Mouse (Mus musculus): ENCODE data around the gene Dnaic1.

Dnaic1 gene

DNA sequence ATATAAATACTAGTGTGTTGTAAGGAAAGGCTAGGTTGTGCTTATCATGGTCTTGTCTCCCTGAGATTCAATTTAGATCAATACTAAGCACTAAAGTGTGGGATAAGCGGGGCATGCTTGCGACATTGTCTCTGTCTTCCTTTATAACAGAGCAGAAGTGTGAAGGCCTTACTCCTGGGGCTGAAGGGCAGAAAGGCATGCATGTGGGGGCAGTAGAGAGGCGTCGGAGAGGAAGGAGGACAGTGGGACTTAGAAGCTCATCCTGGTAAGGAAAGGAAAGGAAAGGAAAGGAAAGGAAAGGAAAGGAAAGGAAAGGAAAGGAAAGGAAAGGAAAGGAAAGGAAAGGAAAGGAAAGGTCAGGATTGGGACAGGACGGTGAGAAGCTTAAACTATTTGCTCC is 1.9 kb downstream of the Dnaic1 start:
- DNase-seq (ENCODE audit: low spot score in 2 of 2) = no peak

DNA sequence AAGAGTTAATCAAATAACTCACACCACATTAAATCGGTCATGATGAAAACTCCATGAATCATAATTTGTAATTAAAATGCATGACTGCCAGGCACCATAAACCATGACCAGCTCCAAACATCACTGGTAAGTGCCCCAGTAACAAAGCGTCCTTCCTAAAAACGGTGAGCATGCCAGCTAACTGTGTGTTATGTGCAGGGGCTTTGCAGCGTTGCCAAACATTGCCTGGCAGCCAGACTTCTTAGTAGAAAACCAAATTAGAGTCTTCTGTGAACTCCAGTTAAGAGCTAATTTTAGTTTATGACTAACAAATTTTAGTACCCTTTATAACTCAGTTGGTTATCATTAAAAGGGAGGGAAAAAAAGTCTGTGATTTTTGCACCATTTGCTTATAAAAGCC is 3.9 kb downstream of the Dnaic1 start:
- DNase-seq (ENCODE audit: low spot score in 2 of 2) = no peak

DNA sequence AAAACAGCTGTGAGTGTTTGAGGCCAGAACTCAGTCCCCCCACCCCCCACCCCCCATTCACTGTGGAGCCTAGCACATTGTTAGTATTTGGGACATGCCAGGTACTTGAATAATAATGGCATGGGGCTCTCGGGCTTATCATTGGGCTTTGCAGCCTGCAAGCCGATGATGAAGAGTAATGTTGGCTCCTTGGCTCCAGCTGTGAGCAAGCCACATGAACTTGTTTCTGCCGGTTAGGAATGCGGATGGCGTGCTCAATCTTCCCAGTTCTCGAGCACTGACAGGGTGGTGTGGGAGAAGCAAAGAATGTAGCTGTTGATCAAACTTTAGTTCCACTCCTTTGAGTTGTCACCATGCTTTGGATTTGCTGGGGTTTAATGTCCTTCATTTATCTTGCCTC is 6.3 kb downstream of the Dnaic1 start:
- DNase-seq (ENCODE audit: low spot score in 2 of 2) = no peak

DNA sequence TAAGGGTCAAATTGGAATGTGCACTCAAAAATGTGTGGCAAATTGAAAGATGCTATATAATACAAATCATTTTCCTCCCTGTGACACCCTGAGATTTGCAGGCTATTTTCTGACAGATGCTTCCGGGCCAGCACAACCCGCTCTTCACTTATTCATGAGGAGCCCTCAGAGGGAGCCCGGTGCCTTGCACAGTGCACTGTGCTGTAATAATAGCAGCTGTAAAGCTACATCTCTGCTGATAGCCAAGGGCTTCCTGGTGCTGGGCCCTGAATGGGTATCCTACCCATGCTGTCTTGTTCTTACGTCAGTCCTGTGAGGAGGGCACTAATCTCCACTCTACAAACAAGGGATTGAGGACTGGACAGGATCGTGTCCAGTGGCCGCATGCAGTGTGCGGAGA is 13.8 kb downstream of the Dnaic1 start:
- no peak for DNase-seq (ENCODE audit: low spot score in 2 of 2)

DNA sequence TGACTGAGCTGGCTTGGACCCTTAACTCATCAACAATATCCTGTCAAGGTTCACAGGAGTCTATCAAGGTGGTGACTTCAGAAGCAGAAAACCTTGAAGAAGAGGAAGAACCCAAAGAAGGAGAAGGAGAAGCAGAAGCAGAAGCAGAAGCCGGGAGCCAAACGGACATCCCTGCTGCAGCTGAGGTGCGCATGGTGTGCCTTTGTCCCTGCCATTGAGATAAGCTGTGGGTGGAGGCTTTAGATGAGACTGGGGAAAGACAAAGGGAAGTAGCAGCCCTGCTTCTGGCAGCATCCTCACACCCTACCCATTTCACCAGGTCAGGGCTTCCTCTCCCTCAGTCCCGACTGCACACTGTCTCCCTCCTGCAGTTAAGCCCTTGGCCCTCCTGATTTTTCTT is 33.2 kb downstream of the Dnaic1 start:
- DNase-seq (ENCODE audit: low spot score in 2 of 2) = no peak

DNA sequence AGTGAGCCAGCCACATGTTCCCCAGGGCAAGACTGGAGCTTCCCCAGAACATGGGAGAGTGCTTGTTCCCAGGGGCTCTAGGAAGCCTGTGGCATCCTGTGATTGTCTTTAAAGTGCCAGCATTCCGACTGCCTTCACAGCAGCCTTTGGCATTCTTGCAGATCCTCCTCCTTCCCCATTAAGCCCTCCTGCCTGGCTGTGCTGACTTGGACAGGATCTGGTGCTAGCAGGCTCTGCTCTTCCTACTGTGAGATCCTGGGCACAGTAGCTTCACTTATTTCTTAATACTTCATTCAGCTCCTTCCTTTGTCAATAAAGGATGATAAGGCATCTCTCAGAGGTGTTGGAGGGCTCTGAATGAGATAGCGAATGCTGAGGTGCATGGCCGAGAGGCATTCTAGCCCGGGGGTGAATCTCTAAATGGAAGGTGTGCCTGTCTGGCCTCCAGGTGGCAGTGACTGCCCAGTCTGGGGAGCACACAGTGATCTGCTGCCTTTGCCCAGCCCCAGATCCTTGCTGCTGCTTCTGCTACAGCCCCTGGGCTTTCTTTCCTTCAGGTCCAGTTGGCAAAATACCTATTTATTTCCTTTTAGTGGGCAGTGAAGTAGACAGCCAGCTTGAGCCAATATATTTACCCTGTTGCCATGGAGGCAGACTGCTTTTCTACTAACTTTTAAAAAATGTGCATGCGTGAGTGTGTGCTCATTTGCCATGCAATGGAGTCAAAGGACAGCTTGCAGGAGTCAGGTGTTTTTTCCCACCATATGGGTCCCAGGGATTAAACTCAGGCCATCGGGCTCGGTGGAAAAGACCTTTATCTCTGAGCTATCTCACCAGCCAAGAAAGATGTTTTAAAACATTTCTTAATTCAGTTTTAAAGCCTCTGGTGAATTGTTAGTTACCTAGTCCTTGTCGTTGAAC is 35.2 kb downstream of the Dnaic1 start:
- no peak for DNase-seq (ENCODE audit: low spot score in 2 of 2)

DNA sequence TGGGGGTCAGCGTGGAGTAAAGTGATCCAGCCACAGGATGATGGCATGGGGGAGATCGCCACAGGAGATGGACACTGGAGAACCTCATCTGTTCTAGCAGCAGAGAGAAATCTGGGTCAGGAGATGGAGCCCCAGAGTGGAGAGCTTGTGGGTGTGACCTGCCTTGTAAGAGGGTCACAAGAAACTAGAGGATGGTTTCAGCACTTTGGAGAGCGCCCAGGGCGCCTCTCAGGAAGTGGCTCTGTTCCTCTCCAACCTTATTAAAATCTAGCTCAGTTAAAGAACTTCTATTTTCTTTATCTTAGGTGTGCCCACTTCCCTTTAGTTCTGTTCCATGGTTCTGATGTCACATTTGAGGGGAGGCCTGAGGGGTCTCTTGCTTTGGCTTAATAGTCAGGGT is 37.2 kb downstream of the Dnaic1 start:
- DNase-seq (ENCODE audit: low spot score in 2 of 2) = no peak

DNA sequence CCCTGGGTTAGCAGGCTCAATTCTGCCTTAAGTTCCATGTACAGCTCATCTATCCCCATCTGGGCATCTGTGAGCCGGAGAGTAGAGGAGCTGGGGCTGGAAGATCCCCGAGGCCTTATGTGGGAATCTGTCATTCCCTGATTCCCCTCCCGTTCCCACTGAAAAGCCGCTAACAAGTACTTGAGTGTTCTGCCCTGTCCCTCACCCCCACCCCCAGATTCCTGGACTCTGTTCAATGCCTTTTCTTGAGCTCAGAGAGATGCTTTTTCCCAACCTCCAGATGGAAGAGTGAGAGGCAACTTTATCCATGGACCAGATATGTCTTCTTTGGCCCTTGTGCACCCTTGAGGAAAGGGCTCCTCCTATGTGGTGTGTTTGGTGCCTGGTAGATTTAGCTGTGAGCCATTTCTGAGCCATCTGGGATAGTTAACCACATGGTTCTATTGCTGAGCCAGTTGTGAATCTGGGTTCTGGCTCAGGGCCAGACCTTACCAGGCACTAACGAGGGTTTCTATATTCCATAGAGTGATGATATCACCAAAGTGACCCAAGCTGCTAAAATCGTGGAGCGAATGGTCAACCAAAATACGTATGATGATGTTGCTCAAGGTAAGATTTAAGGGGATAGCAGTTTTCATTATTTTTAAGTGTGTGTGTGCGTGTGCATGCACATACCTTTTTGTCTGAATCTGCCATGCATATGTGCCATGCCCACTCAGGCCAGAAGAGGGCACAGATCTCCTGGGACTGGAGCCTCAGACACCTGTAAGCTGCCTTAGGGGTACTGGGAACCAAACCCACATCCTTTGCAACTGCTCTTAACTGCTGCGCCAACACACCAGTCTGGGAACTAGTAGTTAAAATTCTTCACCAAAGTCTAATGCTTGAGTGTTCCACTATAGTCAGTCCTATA is 40.4 kb downstream of the Dnaic1 start:
- no peak for DNase-seq (ENCODE audit: low spot score in 2 of 2)

DNA sequence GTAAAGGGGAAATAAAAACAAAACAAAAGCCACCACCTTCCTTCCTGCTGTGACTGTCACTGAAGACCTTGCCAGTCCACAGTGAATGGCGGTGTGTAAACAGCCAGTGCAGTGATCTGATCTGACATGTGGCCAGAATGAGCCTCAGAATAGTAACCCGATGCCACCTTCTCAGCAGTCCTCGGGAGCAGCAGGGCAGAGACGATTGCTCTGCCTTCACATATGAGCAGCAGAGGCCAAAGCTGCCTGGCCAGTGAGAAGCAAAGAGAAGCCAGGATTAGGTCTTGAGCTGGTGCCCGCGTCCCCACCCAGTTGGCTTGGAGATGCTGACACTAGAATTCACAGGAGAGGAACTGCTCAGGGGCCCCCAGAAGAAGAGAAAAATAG is 41.0 kb downstream of the Dnaic1 start:
- DNase-seq (ENCODE audit: low spot score in 2 of 2) = no peak

DNA sequence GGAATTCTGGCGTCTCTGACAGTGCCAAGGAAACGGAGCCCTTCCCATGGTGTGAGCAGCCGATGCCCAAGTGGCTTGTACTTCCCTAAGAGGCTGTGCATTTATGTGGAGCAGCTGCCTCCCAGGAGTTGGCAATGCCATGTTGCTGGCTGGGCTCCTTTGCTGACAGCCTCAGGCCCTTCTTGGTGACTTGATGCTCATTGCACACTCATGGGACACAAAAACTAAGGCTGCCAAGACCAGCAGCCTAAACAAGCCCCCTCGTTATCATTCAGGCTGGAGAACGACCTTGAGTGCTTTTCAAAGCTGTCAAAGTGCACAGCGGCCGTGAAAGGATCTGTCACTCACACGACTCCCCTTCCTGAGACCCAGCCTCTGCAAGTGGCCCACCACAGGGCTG is 42.6 kb downstream of the Dnaic1 start:
- DNase-seq (ENCODE audit: low spot score in 2 of 2) = no peak

DNA sequence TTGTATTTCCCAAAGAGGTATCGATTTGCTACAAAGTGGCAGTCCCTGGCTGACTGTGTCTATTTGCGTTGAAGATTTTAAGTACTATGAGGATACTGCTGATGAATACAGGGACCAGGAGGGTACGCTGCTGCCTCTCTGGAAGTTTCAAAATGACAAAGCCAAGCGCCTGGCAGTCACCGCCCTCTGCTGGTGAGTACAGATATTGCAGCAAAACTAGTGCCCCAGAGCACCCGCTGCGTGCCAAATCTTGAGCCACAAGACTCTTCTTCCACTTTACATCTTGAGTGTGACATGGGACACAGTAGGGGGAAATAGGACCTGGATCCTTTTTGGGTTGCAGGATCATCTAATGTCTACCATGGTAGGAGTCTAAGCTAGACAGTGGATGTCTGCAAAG is 44.6 kb downstream of the Dnaic1 start:
- peak; percentile 64 to 84 for DNase-seq (ENCODE audit: low spot score in 2 of 2)

DNA sequence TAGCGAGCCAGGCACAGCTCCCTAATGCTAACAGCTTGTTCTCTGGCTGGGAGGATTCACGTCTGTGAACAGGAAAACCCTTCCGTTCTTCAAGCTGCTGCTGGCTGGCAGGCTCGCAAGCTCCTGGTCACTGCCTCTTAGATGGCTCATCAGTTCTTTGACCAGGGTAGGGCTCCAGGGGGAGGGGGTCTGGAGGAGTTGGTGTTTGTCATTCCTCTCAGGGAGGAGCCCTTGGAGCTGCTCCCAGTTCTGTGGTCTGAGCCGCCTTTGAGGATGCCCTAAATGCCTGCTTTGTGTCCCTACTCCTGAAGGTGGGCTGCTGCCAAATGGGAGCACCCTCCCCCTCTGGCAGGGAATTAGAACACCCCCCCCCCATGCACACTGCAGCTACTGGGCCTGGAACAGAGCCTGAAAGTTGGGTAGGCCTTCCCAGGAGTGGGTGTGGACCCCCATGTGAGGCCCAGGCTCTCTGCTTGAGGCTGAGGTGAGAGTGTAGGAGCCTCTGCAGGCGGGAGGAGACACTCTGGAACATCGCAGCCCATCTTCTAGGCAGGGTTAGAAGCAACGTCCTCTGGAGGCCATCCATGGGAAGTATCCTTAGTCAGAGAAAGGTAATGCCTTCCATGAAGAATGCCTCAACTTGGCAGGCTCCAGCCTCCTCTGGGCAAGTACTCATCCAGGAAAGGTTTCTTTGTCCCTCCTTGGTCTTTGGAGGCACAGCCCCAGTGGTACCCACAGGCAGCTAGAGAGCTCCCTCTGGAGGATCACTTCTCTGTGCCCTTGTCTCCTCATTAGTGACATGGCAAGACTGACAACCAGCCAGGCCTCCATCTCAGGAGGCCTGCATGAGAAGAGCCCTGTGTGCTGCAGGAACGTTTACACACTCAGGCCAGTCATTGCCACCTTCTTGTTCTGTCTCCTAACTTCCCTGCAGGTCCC is 46.4 kb downstream of the Dnaic1 start:
- DNase-seq (ENCODE audit: low spot score in 2 of 2) = peak; percentile 75 to 90

DNA sequence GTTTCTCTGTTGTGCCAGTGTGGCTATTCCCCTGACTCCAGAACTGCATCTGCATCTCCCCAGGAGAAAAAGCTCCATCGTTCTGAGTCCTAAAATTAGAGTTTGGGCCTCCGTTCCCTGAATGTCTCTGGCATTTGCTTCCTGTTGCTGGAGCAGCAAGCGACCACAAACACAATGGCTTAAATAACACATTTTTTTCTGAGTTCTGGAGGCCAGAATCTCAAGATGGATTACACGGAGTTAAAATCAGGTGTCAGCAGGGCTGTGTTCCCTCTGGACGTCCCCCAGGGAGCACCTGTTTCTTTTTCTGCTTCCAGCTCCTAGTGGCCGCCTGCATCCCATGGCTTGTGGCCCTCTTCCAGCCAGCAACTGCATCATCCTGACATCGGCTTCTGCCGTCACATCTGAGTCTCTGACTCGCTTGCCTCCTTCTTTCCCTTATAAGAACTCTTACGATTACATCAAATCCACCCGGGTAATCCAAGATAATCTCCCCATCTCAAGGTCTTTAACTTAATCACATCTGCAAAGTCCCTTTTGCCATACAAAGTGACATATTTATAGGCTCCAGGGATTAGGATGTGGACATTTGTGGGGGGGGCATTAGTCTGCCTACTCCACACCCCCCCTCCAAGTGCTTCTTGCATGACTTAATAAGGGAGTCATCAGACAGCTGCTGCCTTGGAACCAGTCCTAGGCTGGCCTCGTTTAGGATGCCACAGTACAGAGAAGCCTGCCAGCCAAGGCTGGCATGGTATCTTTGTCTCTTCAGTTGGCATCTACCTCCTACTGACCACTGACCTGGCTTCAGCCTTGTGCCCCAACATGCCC is 49.6 kb downstream of the Dnaic1 start:
- no peak for DNase-seq (ENCODE audit: low spot score in 2 of 2)

DNA sequence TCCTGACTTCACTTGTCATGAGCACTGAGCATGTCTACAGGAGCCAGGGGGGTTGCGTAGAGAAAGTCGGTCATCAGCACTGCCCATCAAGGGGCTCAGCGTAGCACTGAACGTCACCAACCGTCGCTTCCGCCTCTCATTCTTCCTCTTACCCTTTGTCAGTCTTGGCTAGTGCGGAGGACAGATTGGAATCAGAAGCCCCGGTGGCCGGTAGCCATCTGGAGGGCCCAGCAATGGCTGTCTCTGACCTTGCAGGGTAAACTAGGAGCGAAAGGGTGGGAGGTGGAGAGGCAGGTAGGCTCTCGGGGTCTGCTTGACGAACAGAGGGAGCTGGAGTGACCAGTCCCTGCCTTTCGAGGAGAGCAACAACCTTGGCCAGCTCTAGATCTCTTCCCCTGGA is 52.5 kb downstream of the Dnaic1 start:
- DNase-seq (ENCODE audit: low spot score in 2 of 2) = no peak

DNA sequence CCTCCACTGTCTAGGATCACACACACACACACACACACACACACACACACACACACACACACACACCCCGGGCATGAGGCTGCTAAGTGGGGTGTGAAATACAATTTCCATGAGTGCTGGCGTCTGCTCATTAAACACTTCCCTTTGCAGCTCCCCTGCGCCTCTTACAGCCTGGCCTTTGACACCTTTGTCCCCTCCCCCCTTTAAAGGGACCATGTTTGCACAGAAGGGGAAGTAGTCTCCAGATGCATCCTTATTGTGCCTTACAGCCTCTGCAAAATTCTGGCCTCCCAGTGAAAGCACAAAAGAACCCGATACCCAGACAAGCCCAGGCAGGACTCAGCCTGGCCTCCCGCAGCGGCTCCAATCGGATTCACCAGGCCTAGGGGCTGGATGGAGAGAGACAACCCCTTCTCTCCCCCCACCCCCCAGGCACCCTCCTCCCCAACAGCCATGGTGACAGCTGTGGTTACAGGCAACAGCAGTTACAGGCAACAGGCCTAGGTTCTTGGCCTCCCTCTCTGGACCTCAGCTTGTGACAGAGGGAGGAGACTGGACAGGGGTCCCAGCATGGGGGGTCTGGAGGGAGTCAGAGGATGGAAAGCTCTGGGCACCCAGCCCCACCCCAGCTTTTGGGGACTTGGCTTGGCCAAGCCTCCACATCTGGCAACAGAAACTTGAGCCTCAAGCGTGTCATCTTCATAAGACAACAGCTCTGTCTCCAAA is 58.8 kb downstream of the Dnaic1 start:
- DNase-seq (ENCODE audit: low spot score in 2 of 2) = no peak

DNA sequence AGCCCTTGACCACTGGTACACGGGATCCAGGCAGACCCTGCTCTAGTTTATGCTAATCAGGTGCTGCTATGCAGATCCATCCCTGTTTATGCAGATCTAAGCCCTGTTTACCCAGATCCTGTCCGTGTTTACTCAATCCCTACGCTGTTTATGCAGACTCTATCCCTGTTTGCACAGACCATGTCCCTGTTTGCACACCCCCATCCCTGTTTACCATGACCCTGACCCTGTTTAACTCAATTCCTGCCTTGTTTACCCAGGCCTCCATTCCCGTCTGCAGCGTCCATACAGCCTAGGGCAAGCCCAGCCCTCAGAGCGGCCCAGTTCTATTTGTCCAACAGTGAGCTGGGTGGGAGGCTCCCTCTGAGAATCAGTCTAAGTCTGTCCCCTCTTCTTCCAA is 60.6 kb downstream of the Dnaic1 start:
- no peak for DNase-seq (ENCODE audit: low spot score in 2 of 2)

DNA sequence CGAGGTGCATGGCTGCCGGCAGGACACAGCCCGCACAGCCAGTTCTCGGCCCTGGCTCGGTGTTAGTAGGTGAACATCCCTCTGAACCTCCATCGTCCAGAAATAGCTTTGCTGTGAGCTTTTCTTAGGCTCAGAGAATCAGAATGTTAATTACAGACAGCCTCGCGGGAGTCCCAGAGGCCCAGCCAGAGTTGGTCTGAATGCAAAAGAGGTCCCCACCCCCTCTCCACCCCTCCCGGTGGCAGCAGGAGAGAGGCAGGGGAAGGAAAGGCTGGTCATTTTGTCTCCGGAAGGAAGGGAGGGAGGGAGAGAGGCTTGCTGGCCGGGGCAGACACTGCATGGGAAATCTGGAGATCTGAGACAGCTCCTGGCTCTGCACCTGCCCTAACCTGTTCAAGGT is 61.8 kb downstream of the Dnaic1 start:
- DNase-seq (ENCODE audit: low spot score in 2 of 2) = peak in 1 of 2 experiments; percentile 58

DNA sequence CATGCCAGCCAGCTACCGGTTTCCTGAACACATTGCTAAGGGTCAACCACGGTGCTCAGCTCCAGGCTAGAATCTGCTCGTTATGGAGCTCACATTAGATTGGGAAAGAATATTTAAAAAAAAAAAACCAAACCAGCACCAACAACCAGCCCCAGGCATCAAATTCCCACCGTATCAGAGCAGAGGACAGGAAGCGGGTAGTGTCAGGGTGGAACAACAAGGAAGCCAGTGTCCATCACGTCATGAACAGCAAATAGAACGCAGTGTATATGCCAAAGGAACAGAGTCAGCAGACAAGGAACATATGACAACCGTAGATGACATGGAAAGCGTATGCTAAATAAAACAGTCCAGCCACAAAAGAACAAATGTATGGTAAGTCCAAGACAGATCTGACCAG is 63.4 kb downstream of the Dnaic1 start:
- no peak for DNase-seq (ENCODE audit: low spot score in 2 of 2)

DNA sequence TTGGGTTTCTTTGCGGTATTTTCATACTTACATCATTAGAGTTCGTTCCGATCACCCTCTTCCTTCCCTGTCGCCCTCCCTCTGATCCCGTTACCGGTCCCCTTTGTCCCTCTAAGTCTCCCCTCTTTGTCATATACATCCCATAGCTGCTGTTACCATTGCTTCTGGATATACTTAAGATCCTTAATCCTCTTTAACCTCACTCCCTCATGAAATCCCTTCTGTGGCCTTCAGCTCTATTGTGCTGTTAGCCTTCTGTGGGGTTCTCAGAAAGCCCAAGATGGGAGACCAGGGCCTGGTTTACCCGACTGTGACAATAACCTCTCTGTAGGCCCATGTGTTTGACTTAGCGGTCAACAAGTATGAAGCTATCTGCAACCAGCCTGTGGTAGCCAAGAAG is 65.1 kb downstream of the Dnaic1 start:
- DNase-seq (ENCODE audit: low spot score in 2 of 2) = no peak

DNA sequence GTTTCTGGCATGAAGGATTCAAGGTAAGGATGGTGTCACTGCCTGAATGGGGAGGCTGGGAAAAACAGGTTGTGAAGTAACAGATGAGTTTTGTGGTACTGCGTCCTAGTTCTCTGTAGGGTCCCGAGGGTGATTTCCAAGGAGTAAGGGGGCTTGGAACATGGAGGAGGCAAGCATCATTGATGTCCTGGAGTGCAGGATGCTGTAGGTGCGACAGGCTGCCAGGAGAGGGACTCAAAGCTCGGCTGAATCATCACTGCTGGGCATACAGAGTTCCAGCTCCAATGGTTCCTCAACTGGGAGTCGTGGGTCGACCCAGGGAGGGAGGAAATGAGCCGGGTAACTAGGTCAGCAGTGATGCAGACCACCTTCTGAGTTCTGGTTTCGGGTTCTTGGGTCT is 65.6 kb downstream of the Dnaic1 start:
- DNase-seq (ENCODE audit: low spot score in 2 of 2) = no peak

Measured in frontal cortex, postnatal 10 days (tissue).